Mouse (Mus musculus) neutrophil, adult 83 days (primary cell): ENCODE results near the gene Polr2i. TPM values are rescaled to one million over a fixed set of nuclear protein-coding genes. Genes with fewer than 3 reads are reported as not detected.

Source experiments
- total RNA-seq, 2 experiments: library from RNA; stranded (reverse); gene quantifications; one replicate each; pipeline ENCODE4 v1.2.4; 2023

Polr2i gene
- total RNA-seq = 10 to 100 TPM; 29.7 to 30.5 TPM

DNA sequence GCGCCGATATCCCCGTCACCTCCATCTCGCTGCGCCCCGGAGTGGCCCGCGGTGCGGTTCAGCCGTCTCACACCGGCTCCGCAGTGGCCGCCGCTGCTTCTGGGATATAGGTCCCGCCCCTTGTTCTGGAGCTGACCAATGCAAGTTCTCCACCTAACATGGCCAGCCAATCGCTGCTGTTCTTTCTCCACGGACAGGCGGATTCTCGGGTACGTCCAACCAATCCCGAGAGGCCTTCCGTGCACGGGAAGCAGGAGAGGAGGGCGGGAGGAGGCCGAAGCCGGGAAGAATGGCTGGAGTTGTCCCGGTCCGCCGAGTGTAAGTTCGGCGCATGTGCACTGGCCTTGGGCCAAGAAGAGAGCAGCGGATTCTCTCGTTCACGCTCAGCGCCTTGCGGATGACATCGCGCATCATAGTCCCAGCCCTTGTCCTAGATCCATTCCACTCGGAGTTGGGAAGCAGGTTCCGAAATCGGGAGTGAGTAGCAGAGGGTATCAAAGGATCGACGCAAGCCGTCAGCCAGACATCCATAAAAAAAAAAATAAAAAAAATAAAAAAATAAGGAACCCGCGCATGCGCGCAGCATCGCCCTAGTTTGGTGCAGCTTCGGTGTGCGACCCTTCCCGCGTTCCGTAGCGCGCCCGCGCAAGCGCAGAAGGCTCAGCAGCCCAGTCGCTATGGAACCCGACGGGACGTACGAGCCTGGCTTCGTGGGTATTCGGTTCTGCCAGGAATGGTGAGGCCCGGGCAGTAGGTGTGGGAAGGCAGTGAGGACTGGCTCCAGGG lies at the start of gene Polr2i, which contains the start of gene Tbcb:
Gene Polr2i (plus strand): TSS at position 280 of the 786 bp plus-strand sequence.
Gene Tbcb (minus strand): TSS at position 604 of the 786 bp plus-strand sequence.

DNA sequence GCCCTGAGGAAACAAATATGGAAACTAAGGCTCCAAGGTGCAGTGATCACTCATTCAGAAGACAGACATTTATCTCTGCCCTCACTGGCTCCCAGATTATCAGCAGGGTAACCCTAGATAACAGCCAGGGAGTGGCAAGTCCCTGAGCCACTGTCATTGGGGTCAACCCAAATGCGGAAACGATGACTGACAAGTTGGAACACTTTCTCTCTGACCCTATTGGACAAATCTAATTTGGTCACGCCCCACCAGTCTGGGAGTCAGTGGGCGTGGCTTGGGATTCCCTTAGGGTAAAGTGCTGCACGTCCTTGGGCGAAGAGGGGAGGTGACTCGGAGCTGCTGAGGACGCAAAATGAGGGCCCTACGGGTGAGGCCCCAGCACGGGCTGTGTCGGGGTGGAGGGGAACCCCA lies 47.9 kb upstream of the Polr2i start, which contains the start of gene Cox7a1:
Gene Cox7a1 (plus strand): TSS at position 266 of the 411 bp plus-strand sequence.

GRCm38 (mm10) chr7:30198481-30198971 lies 33.2 kb upstream of the Polr2i start, which contains the start of gene Capns1:
Gene Capns1 (minus strand): TSS chr7:30198811.

GRCm38 (mm10) chr7:30235625-30236024 lies 3.9 kb downstream of the Polr2i start, which contains the start of gene Ovol3:
Gene Ovol3 (minus strand): TSS chr7:30235725.

DNA sequence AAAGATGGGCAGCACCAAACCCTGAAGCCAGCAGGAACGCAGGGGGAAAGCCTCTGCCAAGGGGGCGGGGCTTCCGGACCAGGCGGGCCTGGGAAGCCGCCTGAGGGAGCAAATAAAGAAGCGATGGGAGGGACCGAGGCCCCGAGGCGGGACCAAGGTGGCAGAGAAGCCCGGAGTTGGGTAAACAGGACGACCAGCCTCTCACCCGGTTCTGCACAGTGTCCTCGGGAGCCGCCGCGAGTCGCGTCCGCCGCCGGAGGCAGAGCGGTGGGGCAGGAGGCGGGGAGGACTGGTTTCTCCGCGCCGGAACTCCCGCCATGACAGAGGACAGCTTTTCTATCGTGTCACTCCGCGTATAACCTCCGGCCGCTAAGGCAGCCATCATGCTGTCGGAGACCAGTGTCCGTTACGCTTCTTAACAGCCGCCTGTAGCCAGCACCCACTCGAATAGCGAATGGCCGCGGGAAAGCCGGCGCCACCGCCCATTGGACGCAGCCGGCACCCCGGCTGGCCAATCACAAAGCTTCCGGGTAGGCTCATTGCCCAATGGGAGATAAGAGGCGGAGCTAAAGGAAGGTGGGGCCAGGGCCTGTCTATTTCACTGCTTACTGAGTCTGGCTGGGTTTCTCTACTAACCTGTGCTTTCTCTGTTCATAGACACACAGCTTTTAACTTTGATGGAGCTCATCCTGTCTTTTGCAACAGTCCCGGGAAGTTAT lies 48.4 kb downstream of the Polr2i start, which contains the start of the genes Thap8 and Wdr62:
Gene Thap8 (plus strand): TSS at position 144 of the 719 bp plus-strand sequence.
Gene Wdr62 (minus strand): TSS at position 469 of the 719 bp plus-strand sequence.

Other genes starting within 250 kb of the Polr2i start
- 10 to 100 TPM; 13.3 to 16.3 TPM for gene Zfp568, start 248.0 kb upstream of the Polr2i start, total RNA-seq
- gene Zfp14, start 180.6 kb upstream of the Polr2i start, total RNA-seq = under 1 TPM; 0.57 to 0.61 TPM
- gene Zfp82, start 159.0 kb upstream of the Polr2i start, total RNA-seq = under 1 TPM; 0.75 to 0.86 TPM
- not detected for gene Gm26920, start 141.5 kb upstream of the Polr2i start, total RNA-seq
- gene Zfp566, start 141.4 kb upstream of the Polr2i start, total RNA-seq = 1 to 10 TPM in 1 of 2 experiments, under 1 TPM in 1; 0.92 to 1.0 TPM
- 10 to 100 TPM in 1 of 2 experiments, 1 to 10 TPM in 1; 7.2 to 10.1 TPM for gene Zfp260, start 137.2 kb upstream of the Polr2i start, total RNA-seq
- 1 to 10 TPM; 7.1 to 9.1 TPM for gene Zfp382, start 110.0 kb upstream of the Polr2i start, total RNA-seq
- 10 to 100 TPM; 14.2 to 16.0 TPM for gene Zfp146, start 62.2 kb upstream of the Polr2i start, total RNA-seq
- gene Cox7a1, start 47.8 kb upstream of the Polr2i start, total RNA-seq = 1 to 10 TPM in 1 of 2 experiments, not detected in 1; 1.4 TPM
- 100 to 1,000 TPM; 216 to 218 TPM for gene Capns1, start 33.1 kb upstream of the Polr2i start, total RNA-seq
- gene Tbcb, start 324 bp downstream of the Polr2i start, total RNA-seq = 10 to 100 TPM; 47.2 to 53.8 TPM
- not detected for gene Ovol3, start 3.8 kb downstream of the Polr2i start, total RNA-seq
- 1 to 10 TPM; 1.0 to 1.1 TPM for gene Thap8, start 48.1 kb downstream of the Polr2i start, total RNA-seq
- 10 to 100 TPM; 15.1 to 21.7 TPM for gene Wdr62, start 48.5 kb downstream of the Polr2i start, total RNA-seq
- not detected for gene Clip3, start 59.8 kb downstream of the Polr2i start, total RNA-seq
- gene Alkbh6, start 76.8 kb downstream of the Polr2i start, total RNA-seq = 10 to 100 TPM; 11.1 to 13.8 TPM
- under 1 TPM in 1 of 2 experiments, not detected in 1; 0.77 TPM for gene Syne4, start 82.9 kb downstream of the Polr2i start, total RNA-seq
- gene E130208F15Rik, start 89.8 kb downstream of the Polr2i start, total RNA-seq = under 1 TPM; 0.31 to 0.33 TPM
- 1 to 10 TPM; 2.0 to 3.4 TPM for gene Sdhaf1, start 91.9 kb downstream of the Polr2i start, total RNA-seq
- gene Lrfn3, start 130.8 kb downstream of the Polr2i start, total RNA-seq = not detected
- 1,000 to 10,000 TPM; 1,969 to 2,032 TPM for gene Tyrobp, start 181.8 kb downstream of the Polr2i start, total RNA-seq
- gene Hcst, start 187.9 kb downstream of the Polr2i start, total RNA-seq = 100 to 1,000 TPM; 116 to 124 TPM
- 10 to 100 TPM; 61.7 to 67.0 TPM for gene Nfkbid, start 189.8 kb downstream of the Polr2i start, total RNA-seq
- gene Aplp1, start 213.6 kb downstream of the Polr2i start, total RNA-seq = under 1 TPM in 1 of 2 experiments, not detected in 1; 0.35 TPM
- gene Kirrel2, start 225.7 kb downstream of the Polr2i start, total RNA-seq = not detected
- not detected for gene Nphs1, start 226.4 kb downstream of the Polr2i start, total RNA-seq